Mouse (Mus musculus) CH12.LX (cell line): ENCODE data around the gene Acsbg2. TPM values are rescaled to one million over a fixed set of nuclear protein-coding genes. Genes with fewer than 3 reads are reported as not detected.

Source experiments
- DNase-seq: peaks from one replicate; pipeline ENCODE4 v3.0.0-alpha.2; 2013; ENCODE audit errors: extremely low read depth
- H3K27ac ChIP-seq: 2 replicates; pipeline ENCODE4 v1.5.1; 2012; ENCODE audit warnings: low read depth, mild to moderate bottlenecking, control low read depth, moderate library complexity; ENCODE audit not compliant: insufficient read depth
- H3K27me3 ChIP-seq: replicated peaks from 2 replicates; pipeline ENCODE3; 2012; ENCODE audit warnings: inconsistent platforms
- H3K36me3 ChIP-seq, 2 experiments: replicated peaks in 1 of 2; 2 replicates each; pipeline versions ENCODE3 to v1.6.1; 2012; ENCODE audit warnings: inconsistent platforms in 1 of 2, low read length in 1 of 2, mild to moderate bottlenecking in 1 of 2, mixed read lengths in 1 of 2, moderate library complexity in 1 of 2; ENCODE audit not compliant: control insufficient read depth in 1 of 2, insufficient read depth in 1 of 2
- H3K4me1 ChIP-seq, 2 experiments: 2 replicates each; pipeline ENCODE4 v1.6.1; 2012; ENCODE audit warnings: inconsistent platforms in 1 of 2, moderate library complexity in 1 of 2; ENCODE audit not compliant: insufficient read depth in 2 of 2, control insufficient read depth in 1 of 2
- H3K4me2 ChIP-seq: 2 replicates; pipeline ENCODE4 v1.6.1; 2012; ENCODE audit warnings: low read depth, mild to moderate bottlenecking, control low read depth; ENCODE audit not compliant: poor library complexity, insufficient read depth, severe bottlenecking
- H3K4me3 ChIP-seq, 3 experiments: fragments of 150-350 bp in 1 of 3; sonication (generic) in 1 of 3; replicated peaks in 1 of 3; 2 replicates each; pipeline versions ENCODE3 to v1.5.1; 2011 to 2012; ENCODE audit warnings: low read depth in 2 of 3, low read length in 2 of 3, mild to moderate bottlenecking in 2 of 3, moderate library complexity in 2 of 3, control low read depth in 1 of 3, improper control_type of control experiment in 1 of 3, inconsistent platforms in 1 of 3, mixed read lengths in 1 of 3; ENCODE audit not compliant: poor library complexity in 1 of 3
- H3K79me2 ChIP-seq: replicated peaks from 2 replicates; pipeline ENCODE4 v1.6.1; 2012; ENCODE audit warnings: mild to moderate bottlenecking, moderate library complexity; ENCODE audit not compliant: control insufficient read depth, poor library complexity, insufficient read depth, severe bottlenecking; ENCODE audit errors: extremely low read depth
- H3K9ac ChIP-seq: 2 replicates; pipeline ENCODE4 v1.6.1; 2012; ENCODE audit warnings: low read depth, mild to moderate bottlenecking, control low read depth, moderate library complexity; ENCODE audit not compliant: insufficient read depth
- H3K9me3 ChIP-seq: replicated peaks from 2 replicates; pipeline ENCODE3; 2012; ENCODE audit warnings: low read length, inconsistent platforms, mixed read lengths
- BHLHE40 ChIP-seq: IDR thresholded peaks from 2 replicates; pipeline ENCODE4 v1.6.1; 2011; ENCODE audit warnings: mild to moderate bottlenecking, low read depth, low read length, improper control_type of control experiment
- CTCF ChIP-seq, 2 experiments: IDR thresholded peaks in 1 of 2; conservative IDR thresholded peaks in 1 of 2; 2 replicates each; pipeline ENCODE4 v1.5.1; 2011 to 2012; ENCODE audit warnings: low read depth in 2 of 2, low read length in 2 of 2, improper control_type of control experiment in 1 of 2, inconsistent platforms in 1 of 2, mild to moderate bottlenecking in 1 of 2, moderate library complexity in 1 of 2
- E2F4 ChIP-seq: IDR thresholded peaks from 2 replicates; pipeline ENCODE4 v1.6.1; 2011; ENCODE audit warnings: low read depth, low read length, improper control_type of control experiment; ENCODE audit not compliant: insufficient replicate concordance
- ELF1 ChIP-seq: IDR thresholded peaks from 2 replicates; pipeline ENCODE4 v1.6.1; 2014; ENCODE audit warnings: low read depth, mild to moderate bottlenecking, inconsistent platforms, low read length, improper control_type of control experiment
- EP300 ChIP-seq: IDR thresholded peaks from 2 replicates; pipeline ENCODE4 v1.6.1; 2011; ENCODE audit warnings: low read length, improper control_type of control experiment
- ETS1 ChIP-seq: conservative IDR thresholded peaks from 2 replicates; pipeline ENCODE4 v1.6.1; 2012; ENCODE audit warnings: low read depth, mild to moderate bottlenecking, inconsistent platforms, low read length, improper control_type of control experiment, moderate library complexity
- GABPA ChIP-seq: IDR thresholded peaks from 2 replicates; pipeline ENCODE4 v1.6.1; 2012; ENCODE audit warnings: low read depth, low read length, improper control_type of control experiment, inconsistent platforms; ENCODE audit not compliant: insufficient replicate concordance
- HCFC1 ChIP-seq: IDR thresholded peaks from 2 replicates; pipeline ENCODE4 v1.6.1; 2012; ENCODE audit warnings: low read depth, mild to moderate bottlenecking, inconsistent platforms, low read length, improper control_type of control experiment
- IRF4 ChIP-seq: IDR thresholded peaks from 2 replicates; pipeline ENCODE4 v1.6.1; 2014; ENCODE audit warnings: low read depth, mild to moderate bottlenecking, inconsistent platforms, low read length, improper control_type of control experiment
- JUN ChIP-seq: IDR thresholded peaks from 2 replicates; pipeline ENCODE4 v1.6.1; 2011; ENCODE audit warnings: low read depth, mild to moderate bottlenecking, low read length, improper control_type of control experiment, moderate library complexity; ENCODE audit not compliant: insufficient read depth
- JUND ChIP-seq: conservative IDR thresholded peaks from 2 replicates; pipeline ENCODE4 v1.6.1; 2011; ENCODE audit warnings: low read depth, low read length, improper control_type of control experiment
- KAT2A ChIP-seq: IDR thresholded peaks from 2 replicates; pipeline ENCODE4 v1.6.1; 2012; ENCODE audit warnings: low read length, improper control_type of control experiment, inconsistent platforms; ENCODE audit not compliant: insufficient replicate concordance
- MAFK ChIP-seq: IDR thresholded peaks from 2 replicates; pipeline ENCODE4 v1.6.1; 2011; ENCODE audit warnings: low read length, improper control_type of control experiment; ENCODE audit not compliant: insufficient replicate concordance
- MAX ChIP-seq: IDR thresholded peaks from 2 replicates; pipeline ENCODE4 v1.6.1; 2011; ENCODE audit warnings: low read length, improper control_type of control experiment
- MAZ ChIP-seq: IDR thresholded peaks from 2 replicates; pipeline ENCODE4 v1.6.1; 2012; ENCODE audit warnings: low read depth, mild to moderate bottlenecking, inconsistent platforms, low read length, improper control_type of control experiment, moderate library complexity
- NELFE ChIP-seq: IDR thresholded peaks from 2 replicates; pipeline ENCODE4 v1.6.1; 2011; ENCODE audit warnings: low read depth, low read length, improper control_type of control experiment
- NRF1 ChIP-seq: IDR thresholded peaks from 2 replicates; pipeline ENCODE4 v1.6.1; 2014; ENCODE audit warnings: low read depth, mild to moderate bottlenecking, inconsistent platforms, low read length, improper control_type of control experiment, moderate library complexity
- PAX5 ChIP-seq: IDR thresholded peaks from 2 replicates; pipeline ENCODE4 v1.6.1; 2012; ENCODE audit warnings: low read length, inconsistent platforms, mixed read lengths
- POLR2A ChIP-seq: IDR thresholded peaks from 2 replicates; pipeline ENCODE4 v1.6.1; 2011; ENCODE audit warnings: low read depth, mild to moderate bottlenecking, improper control_type of control experiment, low read length
- SIN3A ChIP-seq: IDR thresholded peaks from 2 replicates; pipeline ENCODE4 v1.6.1; 2012; ENCODE audit warnings: low read length, improper control_type of control experiment, inconsistent platforms
- SMC3 ChIP-seq: IDR thresholded peaks from 2 replicates; pipeline ENCODE4 v1.6.1; 2011; ENCODE audit warnings: low read depth, low read length, improper control_type of control experiment
- TBP ChIP-seq: conservative IDR thresholded peaks from 2 replicates; pipeline ENCODE4 v1.6.1; 2011; ENCODE audit warnings: low read depth, low read length, improper control_type of control experiment
- UBTF ChIP-seq: IDR thresholded peaks from 2 replicates; pipeline ENCODE4 v1.6.1; 2012; ENCODE audit warnings: low read depth, mild to moderate bottlenecking, inconsistent platforms, low read length, improper control_type of control experiment, moderate library complexity
- ZKSCAN1 ChIP-seq: IDR thresholded peaks from 2 replicates; pipeline ENCODE4 v1.6.1; 2012; ENCODE audit warnings: low read depth, inconsistent platforms, low read length, improper control_type of control experiment, borderline replicate concordance
- ZMIZ1 ChIP-seq: IDR thresholded peaks from 2 replicates; pipeline ENCODE4 v1.6.1; 2012; ENCODE audit warnings: low read depth, mild to moderate bottlenecking, inconsistent platforms, low read length, improper control_type of control experiment
- ZNF384 ChIP-seq: IDR thresholded peaks from 2 replicates; pipeline ENCODE4 v1.6.1; 2012; ENCODE audit warnings: low read depth, low read length, improper control_type of control experiment, inconsistent platforms
- dilution Hi-C: fragments of 300-500 bp; cut with MboI; formaldehyde crosslinking; loops from 2 replicates; pipeline ENCODE4 v1.14.3; 2020; ENCODE audit warnings: low sequenced_read_pairs; ENCODE audit not compliant: extremely low pct_unique_long_range_greater_than_20kb, extremely low pct_ligation_motif_present
- in situ Hi-C: fragments of 300-500 bp; cut with MboI; formaldehyde crosslinking; loops from 3 replicates; pipeline ENCODE4 v1.14.3; 2019; ENCODE audit warnings: low sequenced_read_pairs, low pct_ligation_motif_present, low pct_unique_long_range_greater_than_20kb, mixed read lengths
- polyA plus RNA-seq: library from polyadenylated mRNA; unstranded; fragments of >175 nt; gene quantifications from 2 replicates; pipeline ENCODE4 v1.2.1, GENCODE M21; 2012; ENCODE audit warnings: low read depth; ENCODE audit not compliant: insufficient read length
- total RNA-seq, 2 experiments: library from RNA; depleted of rRNA; stranded (reverse); fragments of 300-350 nt in 1 of 2; fragments of >200 nt in 1 of 2; gene quantifications; 2 replicates each; pipeline ENCODE4 v1.2.3; 2012 to 2014

Gene Acsbg2
- total and polyA plus RNA-seq, 3 experiments: not detected

DNA sequence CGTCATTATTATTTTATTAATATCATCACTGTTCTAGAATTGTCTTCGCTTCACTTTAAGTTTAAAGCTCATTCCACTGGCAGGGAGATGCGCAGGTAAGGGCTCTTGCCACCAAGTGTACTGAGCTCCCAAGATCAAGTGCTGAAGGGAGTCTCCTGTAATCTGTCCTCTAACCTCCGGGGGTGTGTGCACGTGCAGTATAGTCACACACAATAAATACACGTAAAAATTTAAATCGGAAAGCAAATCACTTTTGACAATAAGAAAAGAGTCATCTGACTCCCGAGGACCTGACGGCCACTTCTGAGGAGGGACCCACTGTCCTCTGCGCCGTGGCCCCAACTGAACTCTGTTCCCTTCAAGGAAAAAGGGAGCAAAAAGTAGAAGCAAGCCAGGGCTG is 45.1 kb downstream of the Acsbg2 start:
- no peaks in the 10 kb centered on the region for H3K36me3 ChIP-seq
- DNase-seq: no peak
- H3K79me2 ChIP-seq: no peaks in the 10 kb centered on the region
- in situ Hi-C loops (no loop called here), dilution Hi-C loops (no loop called here)
- peaks cover 0 to 4% of the 10 kb centered on the region in 2 experiments; a peak in 2 of 4 replicates for H3K4me1 ChIP-seq
- H3K27ac ChIP-seq: no peak overlapping the region
- no peak overlapping the region for H3K4me3 ChIP-seq
- no peaks in the 10 kb centered on the region for H3K9me3 ChIP-seq
- H3K4me2 ChIP-seq: no peak overlapping the region
- TF ChIP-seq GABPA (no peak), BHLHE40 (0 out of 2 replicates have a peak, but pooled peaks have one; percentile 28)
- H3K27me3 ChIP-seq: peaks cover 81% of the 10 kb centered on the region
- no peak overlapping the region for H3K9ac ChIP-seq

DNA sequence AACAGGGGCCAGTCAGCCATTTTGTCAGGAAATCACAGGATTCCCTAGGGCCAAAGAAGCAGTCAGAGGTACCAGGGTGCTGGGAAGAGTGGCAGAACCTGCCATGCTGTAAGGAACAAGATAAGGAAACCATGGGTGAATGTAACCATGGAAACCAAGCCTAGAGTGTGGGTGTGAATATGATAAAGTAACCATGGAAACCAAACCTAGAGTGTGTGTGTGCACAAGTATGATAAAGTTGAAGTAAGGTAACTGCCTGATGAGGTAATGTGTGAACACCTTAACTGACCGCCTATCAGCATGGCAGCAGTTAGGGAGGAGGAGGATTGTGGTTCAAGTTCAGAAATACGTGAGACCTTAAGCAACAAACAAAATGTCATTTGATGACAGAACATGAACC is 47.5 kb downstream of the Acsbg2 start:
- H3K9me3 ChIP-seq: no peaks in the 10 kb centered on the region
- H3K36me3 ChIP-seq: no peaks in the 10 kb centered on the region
- H3K4me2 ChIP-seq: no peak overlapping the region
- no peak overlapping the region for H3K27ac ChIP-seq
- no peaks in the 10 kb centered on the region for H3K79me2 ChIP-seq
- peaks cover 0 to 2% of the 10 kb centered on the region in 2 experiments; a peak in 1 of 4 replicates for H3K4me1 ChIP-seq
- DNase-seq: no peak
- no peak for TF ChIP-seq ELF1
- no peak for TF ChIP-seq ZNF384
- no peak for TF ChIP-seq BHLHE40
- TF ChIP-seq NRF1: no peak
- no peak for TF ChIP-seq CTCF (conservative IDR thresholded peaks at IDR 0.05 in 1 of 2, IDR thresholded peaks at IDR 0.05 in 1 of 2; ENCODE audit: low read depth in 2 of 2, low read length in 2 of 2)
- TF ChIP-seq TBP: no peak
- TF ChIP-seq JUN: no peak
- no peak for TF ChIP-seq MAFK
- TF ChIP-seq EP300: no peak
- no peak for TF ChIP-seq ETS1
- no peak for TF ChIP-seq SIN3A
- TF ChIP-seq HCFC1: no peak
- TF ChIP-seq KAT2A: no peak
- H3K9ac ChIP-seq: no peak overlapping the region
- no peak overlapping the region for H3K4me3 ChIP-seq
- dilution Hi-C loops: no loop called here
- in situ Hi-C loops: no loop called here
- peaks cover 84% of the 10 kb centered on the region for H3K27me3 ChIP-seq

DNA sequence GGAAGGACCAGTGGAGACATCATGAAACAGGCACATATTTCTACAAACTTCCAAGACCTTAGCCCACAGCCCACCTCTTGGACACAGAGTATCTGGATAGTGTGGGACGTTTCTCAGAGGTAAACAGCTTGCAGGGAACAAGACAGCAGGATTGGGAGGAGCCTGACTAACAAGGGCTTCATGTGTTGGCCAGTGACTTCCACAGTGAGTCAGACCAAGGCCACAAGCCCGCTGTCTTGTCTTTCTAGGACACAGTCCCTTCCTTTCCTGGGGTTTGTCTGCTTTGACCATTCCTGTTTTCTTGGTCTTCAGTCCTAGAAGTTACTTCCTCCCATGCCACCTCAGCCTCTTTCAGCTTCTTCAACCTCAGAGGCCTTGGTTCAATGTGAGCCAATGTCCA is 50.9 kb downstream of the Acsbg2 start:
- in situ Hi-C loops (no loop called here), dilution Hi-C loops (no loop called here)
- no peak for DNase-seq
- no peak overlapping the region for H3K4me2 ChIP-seq
- peaks cover 0 to 3% of the 10 kb centered on the region in 2 experiments; a peak in 2 of 4 replicates for H3K4me1 ChIP-seq
- no peaks in the 10 kb centered on the region for H3K36me3 ChIP-seq
- H3K4me3 ChIP-seq: no peak overlapping the region
- no peak overlapping the region for H3K9ac ChIP-seq
- no peak overlapping the region for H3K27ac ChIP-seq
- no peaks in the 10 kb centered on the region for H3K79me2 ChIP-seq
- no peaks in the 10 kb centered on the region for H3K9me3 ChIP-seq
- peaks cover 86% of the 10 kb centered on the region for H3K27me3 ChIP-seq
- TF ChIP-seq ZNF384: no peak
- TF ChIP-seq POLR2A: no peak
- TF ChIP-seq UBTF: no peak
- TF ChIP-seq E2F4: no peak
- no peak for TF ChIP-seq MAX
- TF ChIP-seq ZKSCAN1: no peak
- TF ChIP-seq JUND: no peak
- TF ChIP-seq EP300: no peak
- TF ChIP-seq IRF4: no peak
- no peak for TF ChIP-seq ETS1
- TF ChIP-seq ELF1: no peak
- no peak for TF ChIP-seq PAX5
- TF ChIP-seq NELFE: no peak
- TF ChIP-seq MAZ: no peak
- TF ChIP-seq ZMIZ1: no peak
- no peak for TF ChIP-seq SMC3
